Mouse (Mus musculus): ENCODE measurements around the gene Psmb6.

- no peak for TF ChIP-seq CTCF (IDR thresholded peaks at IDR 0.05; ENCODE audit: control insufficient read depth, insufficient read depth, insufficient read length)
- TF ChIP-seq FOSL1 (IDR thresholded peaks at IDR 0.05; ENCODE audit: insufficient read depth, low read length, poor library complexity, severe bottlenecking) = no peak
- no peak for TF ChIP-seq USF1 (IDR thresholded peaks at IDR 0.05; ENCODE audit: low read depth)
- TF ChIP-seq MYOG (IDR thresholded peaks at IDR 0.05; ENCODE audit: control insufficient read depth, extremely low read depth, insufficient read length) = no peak
- TF ChIP-seq MYOD1 (IDR thresholded peaks at IDR 0.05; ENCODE audit: control insufficient read depth, insufficient read length, low read depth) = no peak
- no peak for TF ChIP-seq CEBPB (IDR thresholded peaks at IDR 0.05; ENCODE audit: low read depth)
- TF ChIP-seq MAX (IDR thresholded peaks at IDR 0.05) = no peak
Observed at GRCm38 (mm10) chr11:70511825-70512224, 13.3 kb upstream of the Psmb6 start.

Data from C2C12 (cell line).